Mouse (Mus musculus): ENCODE measurements around the gene Btd. TPM values are rescaled to one million over a fixed set of nuclear protein-coding genes. Genes with fewer than 3 reads are reported as not detected.

The Btd gene
- total RNA-seq, 2 experiments from 2014 or later, result 9.3 to 12.3 TPM

- DNase-seq, result no peak
- intact Hi-C loops (cut with DNase I), result no loop called here
Measured at GRCm38 (mm10) chr14:31696206-31696984, 55.6 kb downstream of the Btd start.

GRCm38 (mm10) chr14:31696985-31697303 lies 56.1 kb downstream of the Btd start:
- DNase-seq, result no peak
- intact Hi-C loops (cut with DNase I), result no loop called here

- intact Hi-C loops (cut with DNase I), result no loop called here
- DNase-seq, result no peak
Measured at GRCm38 (mm10) chr14:31697346-31697745, 56.5 kb downstream of the Btd start.

- DNase-seq, result no peak
- intact Hi-C loops (cut with DNase I), result loop anchor here (2.0 kb wide), 1 partner anchor 41 kb away; no protein-coding TSS in a partner anchor
Measured at GRCm38 (mm10) chr14:31697755-31698154, 56.9 kb downstream of the Btd start.

GRCm38 (mm10) chr14:31700376-31700775 lies 59.5 kb downstream of the Btd start:
- intact Hi-C loops (cut with DNase I), result no loop called here
- no peak for DNase-seq

GRCm38 (mm10) chr14:31709343-31709742 lies 68.5 kb downstream of the Btd start:
- DNase-seq, result no peak
- intact Hi-C loops (cut with DNase I), result no loop called here

- intact Hi-C loops (cut with DNase I), result loop anchor here (5.0 kb wide), 1 partner anchor 42 kb away; no protein-coding TSS in a partner anchor
- no peak for DNase-seq
Measured at GRCm38 (mm10) chr14:31715669-31716068, 74.8 kb downstream of the Btd start.

- intact Hi-C loops (cut with DNase I), result loop anchor here (5.0 kb wide), 1 partner anchor 40 kb away; no protein-coding TSS in a partner anchor
Measured at GRCm38 (mm10) chr14:31717360-31717759, 76.5 kb downstream of the Btd start.

More at GRCm38 (mm10) chr14:31717360-31717759, 76.5 kb downstream of the Btd start:
- DNase-seq, result no peak

Other genes with a start within 250 kb of the Btd start
- gene Sh3bp5, start 204.9 kb upstream of the Btd start, total RNA-seq (2021), result 10 to 100 TPM; 56.4 to 60.6 TPM
- 10 to 100 TPM; 10.4 to 12.1 TPM for gene Eaf1, start 146.6 kb upstream of the Btd start, total RNA-seq (2021)
- 1 to 10 TPM; 8.4 to 9.3 TPM for gene Mettl6, start 146.0 kb upstream of the Btd start, total RNA-seq (2021)
- 1 to 10 TPM; 6.0 to 9.9 TPM for gene Colq, start 49.7 kb upstream of the Btd start, total RNA-seq (2021)
- gene Gm49387, start 150 bp upstream of the Btd start, total RNA-seq (2021), result 1 to 10 TPM in 1 of 2 experiments, under 1 TPM in 1; 0.33 to 1.7 TPM
- gene Hacl1, start 258 bp downstream of the Btd start, total RNA-seq (2021), result 10 to 100 TPM; 12.2 to 12.7 TPM
- gene Ankrd28, start 189.6 kb downstream of the Btd start, total RNA-seq (2021), result 10 to 100 TPM; 23.3 to 28.3 TPM